Mouse (Mus musculus) spleen, adult 2 months (tissue): ENCODE results near the gene Optc.

ENCODE experiments used
- CTCF ChIP-seq: fragments of 200-500 bp; IDR thresholded peaks from 2 replicates; pipeline ENCODE4 v1.5.1; 2011; ENCODE audit warnings: mild to moderate bottlenecking, inconsistent platforms; ENCODE audit not compliant: insufficient read depth, insufficient read length, insufficient replicate concordance; ENCODE audit errors: extremely low read depth
- POLR2A ChIP-seq: fragments of 200-500 bp; IDR thresholded peaks from 2 replicates; pipeline ENCODE4 v1.6.1; 2011; ENCODE audit warnings: low read depth, low read length, inconsistent platforms

DNA sequence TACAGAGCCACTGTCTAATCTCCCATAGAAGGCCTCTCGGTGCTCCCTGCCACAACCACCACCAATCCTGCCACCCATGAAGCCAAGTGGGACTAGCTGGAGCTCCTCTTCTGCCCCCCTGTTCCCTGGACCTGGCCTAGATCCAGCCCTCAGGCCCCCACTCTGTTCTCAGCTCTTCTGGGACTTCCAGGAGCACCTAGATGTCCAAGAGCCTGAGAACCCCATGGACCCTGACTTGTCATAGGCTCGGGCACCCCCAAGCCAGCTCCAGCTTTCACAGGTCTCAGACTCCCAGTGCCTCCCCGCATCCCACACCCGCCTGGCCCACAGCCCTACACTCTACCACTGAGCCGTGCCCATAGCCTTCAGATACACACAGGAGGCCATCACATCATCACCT lies 15.3 kb upstream of the Optc start:
- TF ChIP-seq CTCF (no peak), POLR2A (no peak)
